Mouse (Mus musculus): Measurements from ENCODE around the gene Phf8.
A peak's percentile ranks its signal among the peaks of the same experiment; 100 is the strongest.

- 0 out of 2 replicates have a peak, but pooled peaks have one; percentile 9 for TF ChIP-seq CTCF (IDR thresholded peaks at IDR 0.05; ENCODE audit: low read depth)
- no peak for TF ChIP-seq EP300 (IDR thresholded peaks at IDR 0.05; ENCODE audit: low read depth)
Measured at GRCm38 (mm10) chrX:151575166-151575565, 54.7 kb downstream of the Phf8 start.

Measured in liver, embryonic 14.5 days (tissue).